Mouse (Mus musculus) limb, embryonic 11.5 days (tissue): ENCODE measurements around the gene Chit1. TPM values are rescaled to one million over a fixed set of nuclear protein-coding genes. Genes with fewer than 3 reads are reported as not detected.
A peak's percentile ranks its signal among the peaks of the same experiment; 100 is the strongest.

Experiments used
- ATAC-seq: fragments of 200-750 bp; cut with Nextera tagmentation; 2 replicates; pipeline ENCODE4 v1.8.0; 2017; ENCODE audit warnings: low read depth; ENCODE audit not compliant: insufficient number of reproducible peaks, low FRiP score, low TSS enrichment
- DNase-seq: peaks from one replicate; pipeline ENCODE4 v3.0.0-alpha.2; 2015; ENCODE audit warnings: low spot score
- H3K27ac ChIP-seq: fragments of 300-500 bp; sonication (generic); replicated peaks from 2 replicates; pipeline ENCODE4 v1.5.1; 2014; ENCODE audit warnings: low read depth, mild to moderate bottlenecking, low read length
- H3K27me3 ChIP-seq: fragments of 300-500 bp; sonication (generic); 2 replicates; pipeline ENCODE4 v1.6.1; 2014; ENCODE audit warnings: mild to moderate bottlenecking, low read length, mixed read lengths; ENCODE audit not compliant: control insufficient read depth, insufficient read depth
- H3K36me3 ChIP-seq: fragments of 300-500 bp; sonication (generic); 2 replicates; pipeline ENCODE4 v1.6.1; 2014; ENCODE audit warnings: mild to moderate bottlenecking, low read length, moderate library complexity, mixed read lengths; ENCODE audit not compliant: control insufficient read depth, insufficient read depth
- H3K4me1 ChIP-seq: fragments of 300-500 bp; sonication (generic); 2 replicates; pipeline ENCODE4 v1.6.1; 2014; ENCODE audit warnings: low read length, mixed read lengths; ENCODE audit not compliant: control insufficient read depth, insufficient read depth
- H3K4me2 ChIP-seq: fragments of 300-500 bp; sonication (generic); 2 replicates; pipeline ENCODE4 v1.6.1; 2014; ENCODE audit warnings: low read depth, mild to moderate bottlenecking, moderate library complexity; ENCODE audit not compliant: severe bottlenecking
- H3K4me3 ChIP-seq: fragments of 300-500 bp; sonication (generic); 2 replicates; pipeline ENCODE4 v1.5.1; 2014; ENCODE audit warnings: low read depth, low read length
- H3K9ac ChIP-seq: fragments of 300-500 bp; sonication (generic); 2 replicates; pipeline ENCODE4 v1.6.1; 2014; ENCODE audit warnings: mild to moderate bottlenecking, low read length
- H3K9me3 ChIP-seq: fragments of 300-500 bp; sonication (generic); 2 replicates; pipeline ENCODE4 v1.6.1; 2016; ENCODE audit warnings: low read length; ENCODE audit not compliant: control insufficient read depth
- WGBS: fragments of 180-500 bp; shearing (Covaris S2); extraction: QIAGEN DNeasy Blood & Tissue Kit; methylation state at CpG from one replicate; pipeline ENCODE4 v1.1.7; 2014; 5-methylcytosine and 5-hydroxymethylcytosine counted together
- polyA plus RNA-seq: library from polyadenylated mRNA; unstranded; fragments of >200 nt; fragmentation: Nextera tagmentation; extraction: Ambion mirVana; gene quantifications from 2 replicates; pipeline ENCODE4 v1.2.1, GENCODE M21; 2014

Gene Chit1
- polyA plus RNA-seq, 1 experiment from 2014 or later, result not detected

GRCm38 (mm10) chr1:134098726-134099515 is 12.1 kb upstream of the Chit1 start:
- 5% methylated on average over 17 of the region's 17 CpGs for WGBS
- peak overlapping the region; percentile 1; the same call in 1 of the 2 replicates for H3K27ac ChIP-seq

DNA sequence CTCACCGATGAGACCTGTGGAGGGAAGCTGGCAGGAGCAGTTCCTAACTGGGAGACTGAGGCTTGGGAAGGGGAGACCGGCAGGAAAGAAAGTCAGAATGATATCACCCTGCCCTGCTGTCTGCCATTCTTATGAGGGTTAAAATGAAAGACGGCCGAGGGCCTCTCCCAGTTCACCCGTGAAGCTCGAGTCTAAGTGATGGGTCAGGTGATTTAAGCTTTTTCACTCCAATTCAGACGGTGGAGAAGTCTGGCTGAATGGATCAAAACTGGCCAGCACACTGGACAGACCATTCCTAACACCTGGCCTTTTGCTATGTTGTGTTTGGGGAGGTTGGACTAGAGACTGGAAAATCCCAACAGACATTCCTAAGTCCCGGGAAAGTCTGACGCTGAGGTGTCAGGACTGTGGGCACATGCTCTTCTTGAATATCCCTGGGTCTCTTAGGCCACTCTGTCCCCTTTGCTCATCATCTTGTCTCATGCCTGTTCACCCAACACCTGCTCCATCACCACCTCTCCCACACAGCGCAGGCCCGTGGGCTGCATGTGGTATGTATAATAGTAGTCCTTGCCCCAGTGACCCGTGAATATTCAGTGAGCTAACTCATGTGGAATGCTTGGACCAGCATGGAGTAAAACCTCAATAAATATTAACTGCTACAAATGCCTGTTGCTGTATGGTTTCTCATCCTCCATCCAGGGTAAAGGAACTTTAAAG is 11.4 kb upstream of the Chit1 start:
- H3K27me3 ChIP-seq, result no peaks in the 10 kb centered on the region
- peak overlapping the region; percentile 76 for H3K4me2 ChIP-seq
- 29% methylated on average over 12 of the region's 12 CpGs for WGBS
- H3K4me1 ChIP-seq, result peaks cover 8% of the 10 kb centered on the region; the same call in 1 of the 2 replicates
- H3K9ac ChIP-seq, result peak overlapping the region; percentile 45; the same call in 1 of the 2 replicates
- H3K36me3 ChIP-seq, result no peaks in the 10 kb centered on the region
- DNase-seq (no peak), ATAC-seq (no peak)
- H3K9me3 ChIP-seq, result no peaks in the 10 kb centered on the region
- H3K27ac ChIP-seq, result no peak overlapping the region
- H3K4me3 ChIP-seq, result peak overlapping the region; percentile 35

More at GRCm38 (mm10) chr1:134098726-134099515, 12.1 kb upstream of the Chit1 start:
- DNase-seq (peak; percentile 78), ATAC-seq (peak; percentile 86)
- peak overlapping the region; percentile 35 for H3K4me3 ChIP-seq
- H3K9ac ChIP-seq, result peak overlapping the region; percentile 45; the same call in 1 of the 2 replicates
- H3K9me3 ChIP-seq, result no peaks in the 10 kb centered on the region
- no peaks in the 10 kb centered on the region for H3K27me3 ChIP-seq
- H3K4me2 ChIP-seq, result peak overlapping the region; percentile 76
- H3K4me1 ChIP-seq, result peaks cover 8% of the 10 kb centered on the region; the same call in 1 of the 2 replicates
- no peaks in the 10 kb centered on the region for H3K36me3 ChIP-seq

- H3K9me3 ChIP-seq, result no peaks in the 10 kb centered on the region
- no peak overlapping the region for H3K4me3 ChIP-seq
- WGBS, result 82% methylated on average over 5 of the region's 5 CpGs
- DNase-seq (no peak), ATAC-seq (no peak)
- H3K27ac ChIP-seq, result no peak overlapping the region
- H3K36me3 ChIP-seq, result no peaks in the 10 kb centered on the region
- H3K4me1 ChIP-seq, result peaks cover 8% of the 10 kb centered on the region; the same call in 1 of the 2 replicates
- no peak overlapping the region for H3K9ac ChIP-seq
- H3K4me2 ChIP-seq, result no peak overlapping the region
- H3K27me3 ChIP-seq, result no peaks in the 10 kb centered on the region
These were observed 10.6 kb upstream of the Chit1 start for GRCm38 (mm10) chr1:134100401-134100800.

GRCm38 (mm10) chr1:134100928-134101327 is 10.1 kb upstream of the Chit1 start:
- WGBS, result 77% methylated on average over 4 of the region's 4 CpGs

DNA sequence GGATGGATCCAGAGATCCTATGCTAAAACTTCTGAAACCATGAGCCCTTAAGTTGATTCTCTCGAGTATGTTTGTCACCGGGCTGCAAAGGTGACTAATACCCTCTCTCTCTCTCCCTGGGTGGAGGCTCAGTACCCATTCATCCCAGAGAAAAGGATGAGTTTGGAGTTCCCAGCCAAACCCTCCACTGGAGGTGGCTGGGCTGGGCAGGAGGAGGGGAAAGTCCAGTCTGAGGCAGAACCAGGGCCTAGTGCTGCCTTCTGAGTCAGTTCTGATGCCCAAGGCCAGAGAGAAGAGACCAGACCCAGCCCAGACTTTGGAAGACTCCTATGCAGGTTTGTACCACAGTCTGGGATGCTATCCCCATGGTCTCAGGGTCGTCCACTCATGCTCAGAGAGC is 9.4 kb upstream of the Chit1 start:
- Histone ChIP-seq H3K27me3 (no peaks in the 10 kb centered on the region), H3K27ac (no peak overlapping the region), H3K4me1 (peaks cover 8% of the 10 kb centered on the region; the same call in 1 of the 2 replicates), H3K9ac (no peak overlapping the region), H3K4me3 (no peak overlapping the region), H3K9me3 (no peaks in the 10 kb centered on the region), H3K36me3 (no peaks in the 10 kb centered on the region), H3K4me2 (no peak overlapping the region)
- DNase-seq (no peak), ATAC-seq (no peak)
- 65% methylated on average over 3 of the region's 3 CpGs for WGBS

More at GRCm38 (mm10) chr1:134100928-134101327, 10.1 kb upstream of the Chit1 start:
- no peak overlapping the region for H3K4me3 ChIP-seq
- no peaks in the 10 kb centered on the region for H3K27me3 ChIP-seq
- no peaks in the 10 kb centered on the region for H3K9me3 ChIP-seq
- H3K4me1 ChIP-seq, result peaks cover 8% of the 10 kb centered on the region; the same call in 1 of the 2 replicates
- DNase-seq (no peak), ATAC-seq (no peak)
- no peak overlapping the region for H3K27ac ChIP-seq
- H3K4me2 ChIP-seq, result no peak overlapping the region
- H3K36me3 ChIP-seq, result no peaks in the 10 kb centered on the region
- H3K9ac ChIP-seq, result no peak overlapping the region

DNA sequence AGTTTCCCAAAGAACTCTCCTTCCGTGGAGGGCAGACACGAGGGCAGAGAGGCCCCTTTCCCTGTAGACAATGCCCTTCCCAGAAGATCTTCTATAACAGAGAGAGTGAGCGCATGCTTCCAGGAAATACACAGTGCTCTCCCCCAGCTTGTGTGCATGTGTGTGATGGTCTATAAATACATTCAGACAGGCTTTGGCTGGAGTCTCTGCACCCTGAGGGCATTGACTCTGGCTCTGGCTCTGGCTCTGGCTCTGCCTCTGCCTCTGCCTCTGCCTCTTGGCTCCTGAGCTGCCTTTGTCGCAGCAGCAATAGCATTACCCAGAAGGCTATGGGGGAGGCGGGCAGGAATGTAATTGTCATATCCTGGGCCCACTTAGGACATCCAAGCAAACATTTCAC is 7.2 kb upstream of the Chit1 start:
- Histone ChIP-seq H3K4me1 (no peaks in the 10 kb centered on the region), H3K4me2 (no peak overlapping the region), H3K9ac (no peak overlapping the region), H3K27ac (no peak overlapping the region), H3K27me3 (no peaks in the 10 kb centered on the region), H3K4me3 (no peak overlapping the region), H3K9me3 (no peaks in the 10 kb centered on the region), H3K36me3 (no peaks in the 10 kb centered on the region)
- 84% methylated on average over 5 of the region's 5 CpGs for WGBS
- DNase-seq (no peak), ATAC-seq (no peak)

- Histone ChIP-seq H3K27ac (no peak overlapping the region), H3K9me3 (no peaks in the 10 kb centered on the region), H3K4me1 (no peaks in the 10 kb centered on the region), H3K4me2 (no peak overlapping the region), H3K27me3 (no peaks in the 10 kb centered on the region), H3K36me3 (no peaks in the 10 kb centered on the region), H3K4me3 (no peak overlapping the region), H3K9ac (no peak overlapping the region)
- WGBS, result 69% methylated on average over 8 of the region's 11 CpGs
- DNase-seq, result no peak
- no peak for ATAC-seq
These were observed 5.8 kb upstream of the Chit1 start for GRCm38 (mm10) chr1:134105043-134105763.
